Mouse (Mus musculus): ENCODE measurements around the gene Fancg.
A peak's percentile ranks its signal among the peaks of the same experiment; 100 is the strongest.
"Not testable (repeated sequence)": the region's sequence is repeated elsewhere in the genome, so short reads cannot be mapped to it uniquely, and the experiment has no call there.

Fancg gene

GRCm38 (mm10) chr4:42999451-43000140 is 10.7 kb downstream of the Fancg start:
- peak; percentile 77 for DNase-seq (ENCODE audit: low read depth, low spot score)

- no peak for DNase-seq (ENCODE audit: low read depth, low spot score)
Measured at GRCm38 (mm10) chr4:42998022-42998421, 12.3 kb downstream of the Fancg start.

GRCm38 (mm10) chr4:42988296-42988695 is 22.0 kb downstream of the Fancg start:
- DNase-seq (ENCODE audit: low read depth, low spot score) = no peak

- DNase-seq (ENCODE audit: low read depth, low spot score) = not testable (repeated sequence)
Measured at GRCm38 (mm10) chr4:42980467-42980866, 29.8 kb downstream of the Fancg start.

- DNase-seq (ENCODE audit: low read depth, low spot score) = no peak
Measured at GRCm38 (mm10) chr4:42978062-42978461, 32.2 kb downstream of the Fancg start.

GRCm38 (mm10) chr4:42973868-42974267 is 36.4 kb downstream of the Fancg start:
- DNase-seq (ENCODE audit: low read depth, low spot score) = no peak

GRCm38 (mm10) chr4:42972952-42973351 is 37.4 kb downstream of the Fancg start:
- DNase-seq (ENCODE audit: low read depth, low spot score) = no peak

- DNase-seq (ENCODE audit: low read depth, low spot score) = no peak
Measured at GRCm38 (mm10) chr4:42969304-42969703, 41.0 kb downstream of the Fancg start, which contains the start of gene 1700022I11Rik. 1700022I11Rik (plus strand) TSS chr4:42969604.

GRCm38 (mm10) chr4:42965039-42965719 is 45.1 kb downstream of the Fancg start:
- peak; percentile 71 for DNase-seq (ENCODE audit: low read depth, low spot score)

- no peak for DNase-seq (ENCODE audit: low read depth, low spot score)
Measured at GRCm38 (mm10) chr4:42963480-42963879, 46.8 kb downstream of the Fancg start.

GRCm38 (mm10) chr4:42961592-42961991 is 48.7 kb downstream of the Fancg start:
- peak; percentile 64 for DNase-seq (ENCODE audit: low read depth, low spot score)

GRCm38 (mm10) chr4:42959382-42959781 is 50.9 kb downstream of the Fancg start:
- DNase-seq (ENCODE audit: low read depth, low spot score) = peak; percentile 49

- peak; percentile 58 for DNase-seq (ENCODE audit: low read depth, low spot score)
Measured at GRCm38 (mm10) chr4:42958942-42959341, 51.4 kb downstream of the Fancg start.

- DNase-seq (ENCODE audit: low read depth, low spot score) = no peak
Measured at GRCm38 (mm10) chr4:42957979-42958378, 52.3 kb downstream of the Fancg start.

- DNase-seq (ENCODE audit: low read depth, low spot score) = no peak
Measured at GRCm38 (mm10) chr4:42957306-42957705, 53.0 kb downstream of the Fancg start.

- DNase-seq (ENCODE audit: low read depth, low spot score) = no peak
Measured at GRCm38 (mm10) chr4:42956581-42956980, 53.7 kb downstream of the Fancg start.

GRCm38 (mm10) chr4:42955200-42955599 is 55.1 kb downstream of the Fancg start:
- DNase-seq (ENCODE audit: low read depth, low spot score) = peak; percentile 60

GRCm38 (mm10) chr4:42954297-42954696 is 56.0 kb downstream of the Fancg start:
- peak; percentile 81 for DNase-seq (ENCODE audit: low read depth, low spot score)

- DNase-seq (ENCODE audit: low read depth, low spot score) = peak; percentile 98
Measured at GRCm38 (mm10) chr4:42953435-42954094, 56.7 kb downstream of the Fancg start.

- peak; percentile 95 for DNase-seq (ENCODE audit: low read depth, low spot score)
Measured at GRCm38 (mm10) chr4:42952563-42952962, 57.7 kb downstream of the Fancg start.
